Mouse (Mus musculus) layer of hippocampus, postnatal 14 days (tissue): ENCODE data around the gene Olfr1198. TPM values are rescaled to one million over a fixed set of nuclear protein-coding genes. Genes with fewer than 3 reads are reported as not detected.

Experiments
- DNase-seq, 2 experiments: peaks; one replicate each; pipeline ENCODE4 v3.0.0; 2021 to 2022; ENCODE audit warnings: low spot score in 2 of 2, mixed read lengths in 1 of 2
- long read RNA-seq, 2 experiments: library from polyadenylated mRNA; stranded (forward); transcript quantifications; one replicate each; pipeline ENCODE4 v2.0.0; 2021
- total RNA-seq, 2 experiments: library from RNA; stranded (reverse); gene quantifications; 2 replicates each; pipeline ENCODE4 v1.2.3; 2021

Gene Olfr1198
- total RNA-seq: not detected
- long read RNA-seq, experiment 1: 0 reads
- long read RNA-seq, experiment 2: 0 reads

GRCm38 (mm10) chr2:88751270-88751669, at the start of gene Olfr1198:
Gene Olfr1198 (minus strand): TSS chr2:88751370.
- DNase-seq: no peak

DNA sequence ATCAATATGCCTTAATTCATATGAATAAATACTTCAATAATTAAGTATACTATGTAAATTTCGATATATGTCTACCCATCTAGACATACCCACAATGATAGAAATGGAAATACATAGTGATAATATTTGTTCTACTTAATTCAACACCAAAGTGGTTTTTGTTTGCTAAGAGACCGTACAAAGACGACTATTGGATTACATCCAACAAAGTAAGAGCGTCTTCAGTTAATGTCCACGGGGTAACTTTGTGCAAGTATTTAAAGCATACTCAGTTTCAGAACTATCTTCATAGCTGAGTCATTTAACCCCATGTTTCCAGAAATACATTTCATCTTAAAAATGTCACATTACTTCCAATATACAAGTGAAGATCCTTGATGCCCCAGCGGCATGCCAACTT, 41.6 kb upstream of the Olfr1198 start, which contains the start of gene Olfr1201:
Gene Olfr1201, plus strand, starts transcription at position 301 of the 400 bp plus-strand sequence.
- no peak for DNase-seq

DNA sequence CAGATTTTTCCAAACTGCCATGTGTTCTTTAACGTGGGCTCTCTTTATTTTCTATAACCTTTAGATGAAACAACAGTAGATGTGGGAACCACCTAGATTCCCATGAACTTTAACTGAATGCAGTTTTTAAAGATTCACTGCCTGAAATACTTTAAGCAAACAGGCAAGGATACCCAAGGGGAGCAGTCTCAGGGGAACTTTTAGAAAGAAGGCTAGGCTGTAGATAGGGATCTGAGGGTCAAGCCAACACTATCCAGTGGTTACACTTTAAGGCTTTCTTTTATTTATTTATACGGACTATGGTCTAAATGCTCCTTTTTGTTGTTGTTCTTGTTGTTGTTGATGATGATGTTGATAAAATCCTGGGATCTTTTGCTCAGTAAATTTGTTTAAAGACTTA, 19.2 kb upstream of the Olfr1198 start, which contains the start of gene Olfr1200:
Gene Olfr1200, minus strand, starts transcription at position 101 of the 400 bp plus-strand sequence.
- DNase-seq: no peak

- DNase-seq: no peak
These were observed 9.2 kb upstream of the Olfr1198 start, which contains the start of gene Olfr1199 for GRCm38 (mm10) chr2:88760369-88760768. Gene Olfr1199 (minus strand): TSS chr2:88760469.

DNA sequence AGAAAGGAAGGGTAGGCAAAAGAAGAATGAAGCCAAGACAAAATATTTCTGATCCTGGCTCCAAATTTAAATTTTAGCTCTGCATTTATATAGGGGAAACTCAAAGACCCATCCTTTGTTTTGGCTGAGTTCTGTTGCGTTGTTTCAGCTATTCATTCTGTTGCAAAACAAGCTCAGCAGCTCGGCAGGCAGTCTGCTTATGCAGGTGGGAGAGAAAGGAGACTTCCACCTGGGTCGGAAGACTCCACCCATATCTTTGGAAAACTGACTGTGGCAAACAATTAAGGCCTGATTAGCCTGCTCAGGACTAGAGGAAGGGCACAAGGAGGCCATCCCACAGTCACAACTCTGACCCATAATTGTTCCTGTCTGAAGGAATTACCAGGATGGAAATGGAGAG, 7.8 kb downstream of the Olfr1198 start:
- DNase-seq: no peak

DNA sequence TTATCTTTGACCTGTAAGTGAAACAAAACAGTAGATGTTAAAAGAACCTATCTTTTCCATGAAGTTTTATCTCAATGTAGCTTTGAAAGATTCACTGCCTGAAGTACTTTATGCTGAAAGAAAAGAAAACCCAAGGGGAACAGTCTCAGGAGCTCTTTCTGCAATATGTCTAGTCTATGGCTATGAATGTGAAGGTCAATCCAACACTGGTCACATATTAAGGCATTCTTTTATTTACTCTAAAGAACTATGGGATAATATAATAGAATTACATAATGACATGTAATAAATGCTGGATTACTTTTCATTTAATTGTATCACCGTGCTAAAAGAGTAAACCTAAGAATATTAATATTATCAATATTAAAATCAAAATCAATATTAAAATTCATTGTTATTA, 18.9 kb downstream of the Olfr1198 start, which contains the start of gene Olfr1197:
Gene Olfr1197, minus strand, starts transcription at position 101 of the 400 bp plus-strand sequence.
- no peak for DNase-seq

GRCm38 (mm10) chr2:88704497-88704896, 46.7 kb downstream of the Olfr1198 start, which contains the start of gene Olfr1196:
Gene Olfr1196 (minus strand): TSS chr2:88704597.
- no peak for DNase-seq

Other genes starting within 250 kb of the Olfr1198 start
- gene Olfr1186, start 232.8 kb downstream of the Olfr1198 start, total RNA-seq: not detected
- gene Olfr1188, start 194.4 kb downstream of the Olfr1198 start, total RNA-seq: not detected
- gene Olfr1189, start 164.9 kb downstream of the Olfr1198 start, total RNA-seq: not detected
- under 1 TPM in 1 of 2 experiments, not detected in 1; 0.07 TPM for gene Olfr1191-ps1, start 110.8 kb downstream of the Olfr1198 start, total RNA-seq
- not detected for gene Olfr1192-ps1, start 102.9 kb downstream of the Olfr1198 start, total RNA-seq
- not detected for gene Olfr1193, start 75.7 kb downstream of the Olfr1198 start, total RNA-seq
- gene Olfr1195, start 62.2 kb downstream of the Olfr1198 start, total RNA-seq: not detected
- gene Olfr1196, start 46.8 kb downstream of the Olfr1198 start, total RNA-seq: not detected
- not detected for gene Olfr1197, start 19.0 kb downstream of the Olfr1198 start, total RNA-seq
- not detected for gene Olfr1199, start 9.1 kb upstream of the Olfr1198 start, total RNA-seq
- gene Olfr1200, start 19.1 kb upstream of the Olfr1198 start, total RNA-seq: not detected
- not detected for gene Olfr1201, start 41.7 kb upstream of the Olfr1198 start, total RNA-seq
- not detected for gene Olfr1202, start 63.1 kb upstream of the Olfr1198 start, total RNA-seq
- not detected for gene Olfr1205, start 78.4 kb upstream of the Olfr1198 start, total RNA-seq
- gene Olfr1204, start 97.9 kb upstream of the Olfr1198 start, total RNA-seq: not detected
- gene Olfr1206, start 111.9 kb upstream of the Olfr1198 start, total RNA-seq: not detected
- gene Olfr1208, start 150.9 kb upstream of the Olfr1198 start, total RNA-seq: not detected
- not detected for gene Olfr1209, start 163.8 kb upstream of the Olfr1198 start, total RNA-seq
- gene Olfr1211, start 186.7 kb upstream of the Olfr1198 start, total RNA-seq: not detected
- gene Olfr1212, start 202.6 kb upstream of the Olfr1198 start, total RNA-seq: not detected
- gene Gm13762, start 228.9 kb upstream of the Olfr1198 start, total RNA-seq: not detected
- not detected for gene Olfr1214, start 241.3 kb upstream of the Olfr1198 start, total RNA-seq